Mouse (Mus musculus) lung, embryonic 16.5 days (tissue): ENCODE measurements at regions not wholly inside any gene's neighbourhood (a gene's known extent, or its start where the extent isn't known, plus 50 kb on each side); places are given as distances from the start of the nearest gene placed in this dataset.

Experiments
- ATAC-seq: fragments of 200-750 bp; cut with Nextera tagmentation; 2 replicates; pipeline ENCODE4 v1.8.0; 2017; ENCODE audit warnings: low read depth, mild to moderate bottlenecking, moderate library complexity
- H3K27ac ChIP-seq: fragments of 300-500 bp; sonication (generic); 2 replicates; pipeline ENCODE4 v1.5.1; 2014; ENCODE audit warnings: mild to moderate bottlenecking, control low read depth, low read length
- H3K27me3 ChIP-seq: fragments of 300-500 bp; sonication (generic); 2 replicates; pipeline ENCODE4 v1.6.1; 2014; ENCODE audit warnings: low read depth, low read length, mixed read lengths; ENCODE audit not compliant: control insufficient read depth, insufficient read depth
- H3K36me3 ChIP-seq: fragments of 300-500 bp; sonication (generic); 2 replicates; pipeline ENCODE4 v1.6.1; 2014; ENCODE audit warnings: low read length; ENCODE audit not compliant: control insufficient read depth, insufficient read depth
- H3K4me1 ChIP-seq: fragments of 300-500 bp; sonication (generic); replicated peaks from 2 replicates; pipeline ENCODE4 v1.6.1; 2014; ENCODE audit warnings: low read length, mixed read lengths; ENCODE audit not compliant: control insufficient read depth, insufficient read depth
- H3K4me2 ChIP-seq: fragments of 300-500 bp; sonication (generic); 2 replicates; pipeline ENCODE4 v1.6.1; 2014; ENCODE audit warnings: low read depth, low read length, control low read depth
- H3K4me3 ChIP-seq: fragments of 300-500 bp; sonication (generic); 2 replicates; pipeline ENCODE4 v1.5.1; 2014; ENCODE audit warnings: mild to moderate bottlenecking, low read length, control low read depth
- H3K9ac ChIP-seq: fragments of 300-500 bp; sonication (generic); 2 replicates; pipeline ENCODE4 v1.6.1; 2014; ENCODE audit warnings: low read length, control low read depth
- H3K9me3 ChIP-seq: fragments of 300-500 bp; sonication (generic); 2 replicates; pipeline ENCODE4 v1.6.1; 2016; ENCODE audit warnings: low read length; ENCODE audit not compliant: control insufficient read depth
- WGBS: fragments of 180-500 bp; shearing (Covaris S2); extraction: QIAGEN DNeasy Blood & Tissue Kit; methylation state at CpG from one replicate; pipeline ENCODE4 v1.1.7; 2014; 5-methylcytosine and 5-hydroxymethylcytosine counted together

- H3K36me3 ChIP-seq = no peaks in the 10 kb centered on the region
- H3K27me3 ChIP-seq = no peaks in the 10 kb centered on the region
- H3K27ac ChIP-seq = no peak overlapping the region
- no peak overlapping the region for H3K9ac ChIP-seq
- no peaks in the 10 kb centered on the region; the same call in 1 of the 2 replicates for H3K4me1 ChIP-seq
- H3K4me2 ChIP-seq = no peak overlapping the region
- no peak overlapping the region for H3K4me3 ChIP-seq
- no peaks in the 10 kb centered on the region for H3K9me3 ChIP-seq
- no peak for ATAC-seq
Observed at GRCm38 (mm10) chr10:84214812-84215211, 225.6 kb downstream of the Nuak1 start.

GRCm38 (mm10) chr10:84229224-84229921 is 211.0 kb downstream of the Nuak1 start:
- H3K4me3 ChIP-seq = no peak overlapping the region
- H3K4me2 ChIP-seq = no peak overlapping the region
- no peaks in the 10 kb centered on the region for H3K27me3 ChIP-seq
- no peaks in the 10 kb centered on the region for H3K36me3 ChIP-seq
- ATAC-seq = no peak
- WGBS = 72% methylated on average over 7 of the region's 7 CpGs
- no peaks in the 10 kb centered on the region for H3K9me3 ChIP-seq
- H3K4me1 ChIP-seq = no peaks in the 10 kb centered on the region
- H3K9ac ChIP-seq = no peak overlapping the region
- H3K27ac ChIP-seq = no peak overlapping the region

DNA sequence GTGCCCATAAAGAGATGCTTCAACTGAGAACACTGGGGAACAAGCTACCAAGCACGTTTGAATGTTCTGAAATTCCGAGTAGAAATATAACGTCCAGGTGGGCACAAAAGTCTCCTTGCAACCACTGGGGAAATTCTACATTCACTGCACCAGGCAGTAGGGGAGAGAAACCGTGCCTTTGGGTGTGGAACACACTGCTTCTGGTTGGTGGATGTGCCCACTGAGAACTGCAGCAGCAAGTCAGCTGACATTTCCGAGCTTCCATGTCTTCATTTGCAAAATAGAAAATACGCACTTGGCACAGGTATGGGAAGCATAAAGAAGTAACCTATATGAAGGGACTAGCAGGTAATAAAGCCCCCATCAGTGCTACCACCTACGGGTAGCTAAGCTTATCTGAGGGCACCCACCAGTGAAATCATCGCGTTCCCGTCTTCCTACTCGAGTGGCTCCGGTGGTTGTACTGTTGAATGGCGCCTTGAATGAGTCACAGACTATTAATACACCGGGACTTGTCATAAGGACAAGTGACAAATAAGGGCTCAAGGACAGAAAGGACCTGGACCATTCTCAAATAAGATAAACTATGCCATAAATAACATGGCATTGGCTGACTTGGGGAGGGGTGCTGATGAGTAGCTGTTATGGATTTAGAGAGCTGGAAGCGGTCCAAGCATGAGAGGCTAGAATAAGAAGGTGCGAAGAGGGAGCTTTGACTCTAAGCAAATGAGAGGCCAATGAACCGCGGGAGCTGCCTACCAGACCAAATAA is 210.2 kb downstream of the Nuak1 start:
- Histone ChIP-seq H3K9ac (no peak overlapping the region), H3K27ac (no peak overlapping the region), H3K36me3 (no peaks in the 10 kb centered on the region), H3K27me3 (no peaks in the 10 kb centered on the region), H3K4me1 (no peaks in the 10 kb centered on the region), H3K9me3 (no peaks in the 10 kb centered on the region), H3K4me3 (no peak overlapping the region), H3K4me2 (no peak overlapping the region)
- 65% methylated on average over 18 of the region's 18 CpGs for WGBS
- no peak for ATAC-seq

DNA sequence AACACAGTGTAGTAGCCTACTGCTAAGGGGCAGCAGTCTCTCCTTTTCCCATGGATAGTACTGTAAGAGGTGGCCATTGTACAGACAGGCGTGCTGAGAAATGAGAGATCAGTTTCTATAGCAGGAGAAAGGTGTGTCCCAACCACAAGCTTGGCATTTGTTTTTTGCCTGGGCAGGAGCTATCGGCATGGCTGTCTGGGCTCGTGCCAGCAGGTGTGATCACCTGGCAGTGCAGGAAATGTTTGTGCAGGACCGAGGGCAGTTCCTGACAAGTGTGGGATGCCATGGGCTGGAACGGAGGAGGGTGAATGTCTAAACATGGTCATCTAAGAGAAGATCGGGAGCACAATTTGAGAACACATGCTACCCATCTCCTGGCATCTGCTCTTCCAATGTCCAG is 205.4 kb downstream of the Nuak1 start:
- Histone ChIP-seq H3K9ac (no peak overlapping the region), H3K4me3 (no peak overlapping the region), H3K4me1 (no peaks in the 10 kb centered on the region), H3K36me3 (no peaks in the 10 kb centered on the region), H3K9me3 (no peaks in the 10 kb centered on the region), H3K4me2 (no peak overlapping the region), H3K27me3 (no peaks in the 10 kb centered on the region), H3K27ac (no peak overlapping the region)
- ATAC-seq = no peak
- 78% methylated on average over 6 of the region's 6 CpGs for WGBS

DNA sequence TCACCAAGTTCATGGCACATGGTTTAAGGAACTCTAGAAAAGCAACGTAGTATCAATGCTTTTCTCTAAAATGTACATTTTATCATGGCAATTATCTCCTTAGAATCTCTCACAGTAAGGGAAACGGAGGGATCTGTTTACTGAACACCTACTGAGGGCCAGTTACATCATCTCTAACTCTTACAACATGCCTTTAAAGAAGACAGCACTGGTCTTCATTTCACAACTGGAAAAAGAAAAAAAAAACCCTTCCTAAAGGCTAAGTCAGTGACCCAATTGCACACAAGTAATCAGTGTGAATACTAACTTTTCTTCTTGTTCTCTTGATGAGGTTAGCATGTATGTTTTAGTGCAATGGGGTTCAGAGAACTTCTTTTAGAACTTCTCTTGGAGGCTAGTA is 204.2 kb downstream of the Nuak1 start:
- ATAC-seq = no peak
- WGBS = 27% methylated on average over 2 of the region's 2 CpGs

DNA sequence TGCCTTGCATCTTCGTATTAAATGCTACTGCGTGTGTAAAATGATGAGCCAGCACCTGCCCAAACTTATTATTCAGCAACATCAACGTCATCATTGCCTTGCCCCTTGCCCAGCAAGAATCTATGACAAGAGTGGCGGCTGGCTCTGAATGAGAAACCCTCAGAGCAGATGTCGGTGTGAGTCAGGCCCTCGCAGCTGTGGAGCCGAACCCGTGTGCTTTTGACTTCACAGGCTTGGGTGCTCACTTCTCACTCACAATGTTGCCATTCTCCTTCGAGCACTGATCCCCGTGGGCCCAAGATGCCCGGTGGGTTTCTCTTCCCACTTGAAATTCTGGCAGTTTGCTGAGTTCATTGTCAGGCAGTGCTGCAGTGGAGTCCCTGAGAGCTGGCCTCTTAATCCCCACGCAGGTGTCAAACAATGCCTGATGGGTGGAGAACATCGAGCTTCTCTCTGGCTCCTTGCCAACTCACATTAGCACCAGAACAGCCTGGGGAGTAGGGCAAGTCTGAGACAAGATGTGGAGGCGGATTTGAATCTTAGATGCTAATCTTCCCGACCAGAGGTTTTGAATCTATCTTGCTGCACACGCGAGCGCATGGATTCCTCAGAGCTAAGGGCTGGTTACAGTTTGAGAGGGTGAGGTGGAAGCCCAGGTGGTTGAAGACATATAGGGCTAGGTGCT is 202.0 kb downstream of the Nuak1 start:
- no peak overlapping the region for H3K4me3 ChIP-seq
- no peak for ATAC-seq
- no peaks in the 10 kb centered on the region for H3K4me1 ChIP-seq
- WGBS = 54% methylated on average over 18 of the region's 18 CpGs
- no peaks in the 10 kb centered on the region for H3K36me3 ChIP-seq
- peaks cover 15% of the 10 kb centered on the region; the same call in 1 of the 2 replicates for H3K9me3 ChIP-seq
- H3K4me2 ChIP-seq = no peak overlapping the region
- no peak overlapping the region for H3K27ac ChIP-seq
- H3K27me3 ChIP-seq = no peaks in the 10 kb centered on the region
- H3K9ac ChIP-seq = no peak overlapping the region

More for the DNA sequence above, 204.2 kb downstream of the Nuak1 start:
- H3K9ac ChIP-seq = no peak overlapping the region
- H3K27me3 ChIP-seq = no peaks in the 10 kb centered on the region
- no peaks in the 10 kb centered on the region for H3K4me1 ChIP-seq
- H3K4me3 ChIP-seq = no peak overlapping the region
- H3K27ac ChIP-seq = no peak overlapping the region
- H3K9me3 ChIP-seq = peaks cover 2% of the 10 kb centered on the region; the same call in 1 of the 2 replicates
- H3K4me2 ChIP-seq = no peak overlapping the region
- no peaks in the 10 kb centered on the region for H3K36me3 ChIP-seq

- Histone ChIP-seq H3K27ac (no peak overlapping the region), H3K27me3 (no peaks in the 10 kb centered on the region), H3K9ac (no peak overlapping the region), H3K4me1 (no peaks in the 10 kb centered on the region), H3K9me3 (peaks cover 15% of the 10 kb centered on the region; the same call in 1 of the 2 replicates), H3K4me3 (no peak overlapping the region), H3K4me2 (no peak overlapping the region), H3K36me3 (no peaks in the 10 kb centered on the region)
- ATAC-seq = no peak
- WGBS = 89% methylated on average over 5 of the region's 5 CpGs
Observed at GRCm38 (mm10) chr10:84243283-84243682, 197.1 kb downstream of the Nuak1 start.

DNA sequence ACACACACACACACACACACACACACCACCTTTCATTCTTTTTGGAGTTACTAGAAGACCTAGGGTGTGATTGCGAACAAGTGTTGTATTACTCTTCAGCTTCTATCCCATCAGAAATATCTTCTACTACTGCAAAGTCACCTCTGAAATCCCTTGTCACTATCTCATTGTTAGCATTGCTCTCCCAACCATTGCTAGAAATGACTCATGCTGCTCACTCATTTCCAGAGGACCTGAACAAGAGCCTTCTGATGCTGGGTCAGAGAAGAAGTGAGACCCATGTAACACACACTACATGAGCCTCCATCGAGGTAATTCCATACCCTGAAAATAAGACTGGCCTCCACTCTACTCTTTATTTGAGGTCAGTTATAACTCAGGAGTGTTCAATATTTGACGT is 191.1 kb downstream of the Nuak1 start:
- no peak overlapping the region for H3K27ac ChIP-seq
- no peak for ATAC-seq
- no peaks in the 10 kb centered on the region for H3K36me3 ChIP-seq
- no peak overlapping the region for H3K9ac ChIP-seq
- no peak overlapping the region for H3K4me3 ChIP-seq
- no peaks in the 10 kb centered on the region for H3K4me1 ChIP-seq
- no peaks in the 10 kb centered on the region for H3K9me3 ChIP-seq
- 92% methylated on average over 3 of the region's 3 CpGs for WGBS
- no peaks in the 10 kb centered on the region for H3K27me3 ChIP-seq
- no peak overlapping the region for H3K4me2 ChIP-seq

DNA sequence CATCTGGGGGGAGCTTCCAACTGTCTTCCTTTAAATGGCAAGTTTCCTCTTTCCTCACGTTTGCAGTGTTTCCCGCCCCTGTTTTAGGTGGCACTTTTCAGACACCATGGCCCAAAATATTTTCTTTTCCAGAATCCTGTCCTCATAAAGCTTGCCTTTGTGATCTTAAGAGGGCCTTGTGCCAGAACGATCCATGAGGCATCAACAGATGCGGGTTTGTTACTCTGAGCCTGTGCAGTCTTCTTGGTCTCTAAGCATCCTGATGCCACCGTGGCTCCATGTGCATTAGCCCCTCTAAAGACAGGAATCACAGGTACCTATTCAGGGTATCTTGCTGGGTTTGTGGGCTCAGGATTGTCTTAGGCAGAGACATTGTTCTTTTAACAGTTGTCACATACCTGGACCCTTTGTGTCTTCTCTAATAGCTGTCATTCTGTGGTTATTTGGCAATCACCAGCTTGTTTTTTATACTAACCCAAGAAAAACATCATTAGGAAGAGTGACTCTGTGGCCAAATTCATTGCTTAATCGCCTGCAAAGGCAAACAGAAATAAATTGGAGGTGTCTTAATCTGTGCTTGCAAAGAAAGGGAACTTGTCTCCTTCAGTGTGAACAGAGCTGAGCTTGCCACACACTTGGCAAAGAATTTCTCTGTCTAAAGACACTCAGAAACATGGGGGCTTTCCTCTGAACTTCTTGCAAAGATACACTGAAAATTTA is 179.3 kb downstream of the Nuak1 start:
- 73% methylated on average over 6 of the region's 6 CpGs for WGBS
- Histone ChIP-seq H3K27ac (no peak overlapping the region), H3K9me3 (no peaks in the 10 kb centered on the region), H3K4me2 (no peak overlapping the region), H3K36me3 (no peaks in the 10 kb centered on the region), H3K27me3 (no peaks in the 10 kb centered on the region), H3K4me3 (no peak overlapping the region), H3K4me1 (no peaks in the 10 kb centered on the region), H3K9ac (no peak overlapping the region)
- ATAC-seq = no peak
